ENCODE assay signal across 9 mouse cellular contexts in genomic region chr13:96594070-96594469, GRCm38 (mm10).
"Had no signal": no experiment of that assay in that cellular context is flagged by ENCODE, and none has a peak within 500 bp of the region (broad histone marks: within the 10 kb centered on the region; RNA-seq: fewer than 3 reads in every experiment).

No protein-coding gene starts in this region.

- DNase-seq: left cerebral cortex, postnatal 4 days; lung, postnatal 4 days; thymus, postnatal 4 days had no signal

- H3K9me3 ChIP-seq: limb, embryonic 13.5 days; midbrain, embryonic 10.5 days; neural tube, embryonic 15.5 days had no signal

- H3K4me2 ChIP-seq: limb, embryonic 13.5 days; lung, embryonic 14.5 days; neural tube, embryonic 15.5 days had no signal

- H3K27ac ChIP-seq: limb, embryonic 13.5 days; midbrain, embryonic 10.5 days; neural tube, embryonic 15.5 days; stomach, postnatal 0 days had no signal

- H3K9ac ChIP-seq: limb, embryonic 13.5 days; lung, embryonic 14.5 days; neural tube, embryonic 15.5 days had no signal

- H3K4me3 ChIP-seq: limb, embryonic 13.5 days; midbrain, embryonic 10.5 days; myocyte; neural tube, embryonic 15.5 days had no signal

- H3K4me1 ChIP-seq: limb, embryonic 13.5 days had no signal

- H3K27me3 ChIP-seq: limb, embryonic 13.5 days; neural tube, embryonic 15.5 days had no signal
